Mouse (Mus musculus): ENCODE data around the gene Fkbp8. TPM values are rescaled to one million over a fixed set of nuclear protein-coding genes. Genes with fewer than 3 reads are reported as not detected.

The Fkbp8 gene
- polyA plus RNA-seq, 1 experiment from 2014 or later = 300 TPM

DNA sequence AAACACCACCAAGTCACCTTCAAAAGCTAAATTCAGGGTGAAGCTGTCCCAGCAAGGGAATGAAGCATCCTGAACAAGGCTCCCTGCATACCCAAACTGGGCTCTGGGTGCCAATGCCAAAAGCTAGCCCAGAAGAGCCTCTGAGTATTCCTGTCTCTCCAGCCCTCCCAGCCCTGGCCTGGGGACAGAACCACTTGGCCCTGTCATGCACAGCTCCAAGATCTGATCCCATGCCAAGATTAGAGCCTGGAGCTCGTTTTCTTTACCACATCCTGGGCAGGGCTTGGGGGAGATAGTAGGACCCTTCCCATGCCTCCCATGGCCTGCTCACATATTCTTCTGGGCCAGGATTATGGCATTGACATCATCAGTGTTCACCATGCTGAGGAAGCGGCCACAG is 7.9 kb upstream of the Fkbp8 start:
- H3K36me3 ChIP-seq (ENCODE audit: control insufficient read depth, insufficient read depth, low read length) = peaks cover 13% of the 10 kb centered on the region

GRCm38 (mm10) chr8:70522592-70523403 is 4.7 kb upstream of the Fkbp8 start:
- peaks cover 6% of the 10 kb centered on the region; the same call in 1 of the 2 replicates for H3K36me3 ChIP-seq (ENCODE audit: control insufficient read depth, insufficient read depth, low read length)
- H3K4me2 ChIP-seq (ENCODE audit: low read depth, low read length) = peak overlapping the region; percentile 72
- H3K9me3 ChIP-seq (ENCODE audit: control insufficient read depth, low read length) = no peaks in the 10 kb centered on the region
- peak; percentile 88 for ATAC-seq (ENCODE audit: low read depth)
- peak overlapping the region; percentile 91 for H3K27ac ChIP-seq (ENCODE audit: low read length)
- H3K27me3 ChIP-seq (ENCODE audit: control insufficient read depth, insufficient read depth, low read depth, low read length) = no peaks in the 10 kb centered on the region
- H3K9ac ChIP-seq (ENCODE audit: low read length) = peak overlapping the region; percentile 71
- H3K4me1 ChIP-seq (replicated peaks; ENCODE audit: control insufficient read depth, insufficient read depth, low read length) = peaks cover 11% of the 10 kb centered on the region
- peak overlapping the region; percentile 59 for H3K4me3 ChIP-seq (ENCODE audit: low read length)
- under 1% methylated on average over 46 of the region's 51 CpGs for whole genome bisulfite sequencing

More for the DNA sequence above, 7.9 kb upstream of the Fkbp8 start:
- WGBS = 57% methylated on average over 2 of the region's 2 CpGs
- no peak overlapping the region for H3K4me2 ChIP-seq (ENCODE audit: low read depth, low read length)
- no peak overlapping the region for H3K9ac ChIP-seq (ENCODE audit: low read length)
- H3K4me3 ChIP-seq (ENCODE audit: low read length) = no peak overlapping the region
- H3K27ac ChIP-seq (ENCODE audit: low read length) = no peak overlapping the region
- H3K9me3 ChIP-seq (ENCODE audit: control insufficient read depth, low read length) = no peaks in the 10 kb centered on the region
- no peak for ATAC-seq (ENCODE audit: low read depth)
- peaks cover 6% of the 10 kb centered on the region for H3K4me1 ChIP-seq (replicated peaks; ENCODE audit: control insufficient read depth, insufficient read depth, low read length)
- H3K27me3 ChIP-seq (ENCODE audit: control insufficient read depth, insufficient read depth, low read depth, low read length) = no peaks in the 10 kb centered on the region

GRCm38 (mm10) chr8:70527111-70527511 is 413 bp upstream of the Fkbp8 start:
- H3K27ac ChIP-seq (ENCODE audit: low read length) = peak overlapping the region; percentile 69
- H3K36me3 ChIP-seq (ENCODE audit: control insufficient read depth, insufficient read depth, low read length) = peaks cover 20% of the 10 kb centered on the region
- no peak for ATAC-seq (ENCODE audit: low read depth)
- no peaks in the 10 kb centered on the region for H3K27me3 ChIP-seq (ENCODE audit: control insufficient read depth, insufficient read depth, low read depth, low read length)
- no peaks in the 10 kb centered on the region for H3K9me3 ChIP-seq (ENCODE audit: control insufficient read depth, low read length)
- H3K4me1 ChIP-seq (replicated peaks; ENCODE audit: control insufficient read depth, insufficient read depth, low read length) = peaks cover 16% of the 10 kb centered on the region
- WGBS = 2% methylated on average over 8 of the region's 8 CpGs
- H3K9ac ChIP-seq (ENCODE audit: low read length) = peak overlapping the region; percentile 97
- peak overlapping the region; percentile 93 for H3K4me3 ChIP-seq (ENCODE audit: low read length)
- peak overlapping the region; percentile 58 for H3K4me2 ChIP-seq (ENCODE audit: low read depth, low read length)

DNA sequence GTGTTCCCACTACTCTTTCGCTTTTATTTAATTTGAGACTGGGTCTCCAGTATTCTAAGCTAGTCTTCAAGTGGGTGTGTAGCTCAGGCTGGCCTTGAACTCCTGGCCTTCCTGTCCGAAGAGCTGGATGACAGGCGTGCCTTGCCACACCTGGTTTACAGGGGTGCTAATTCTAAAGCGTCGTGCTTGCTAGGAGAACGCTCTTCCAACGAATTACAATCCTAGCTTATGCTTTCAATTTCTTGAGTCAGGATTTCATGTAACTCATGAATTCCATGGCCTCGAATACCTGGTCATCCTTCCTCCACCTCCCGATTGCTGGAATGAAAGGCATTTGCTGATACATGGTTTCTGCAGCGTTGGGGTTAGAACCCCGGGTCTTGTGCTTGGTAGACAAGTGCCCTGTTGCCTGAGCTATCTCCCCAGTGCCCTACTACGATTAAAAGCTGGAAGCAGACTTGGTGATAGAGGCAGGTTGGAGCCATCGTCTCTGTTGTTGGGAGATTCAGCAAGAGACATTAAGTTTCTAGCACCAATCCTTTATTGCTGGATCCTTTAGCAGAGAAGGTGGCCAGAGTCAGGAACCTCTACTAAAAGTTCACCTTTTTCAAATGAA is 766 bp downstream of the Fkbp8 start:
- 21% methylated on average over 13 of the region's 13 CpGs for WGBS
- H3K27me3 ChIP-seq (ENCODE audit: control insufficient read depth, insufficient read depth, low read depth, low read length) = no peaks in the 10 kb centered on the region

DNA sequence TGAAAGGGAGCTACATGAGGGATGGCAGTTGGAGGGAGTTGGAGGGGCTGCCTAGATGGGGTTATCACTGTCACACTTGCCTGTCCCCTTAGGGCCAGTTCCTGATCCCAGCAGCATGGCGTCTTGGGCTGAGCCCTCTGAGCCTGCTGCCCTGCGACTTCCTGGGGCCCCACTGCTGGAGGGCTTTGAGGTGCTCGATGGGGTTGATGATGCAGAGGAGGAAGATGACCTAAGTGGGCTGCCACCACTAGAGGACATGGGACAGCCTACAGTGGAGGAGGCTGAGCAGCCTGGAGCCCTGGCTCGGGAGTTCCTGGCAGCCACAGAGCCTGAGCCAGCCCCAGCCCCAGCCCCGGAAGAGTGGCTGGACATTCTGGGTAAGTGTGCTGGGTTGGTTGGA is 1.8 kb downstream of the Fkbp8 start:
- 67% methylated on average over 5 of the region's 5 CpGs for WGBS

More for the DNA sequence above, 766 bp downstream of the Fkbp8 start:
- Histone ChIP-seq H3K27ac (ENCODE audit: low read length) (peak overlapping the region; percentile 74), H3K36me3 (ENCODE audit: control insufficient read depth, insufficient read depth, low read length) (peaks cover 26% of the 10 kb centered on the region), H3K4me1 (replicated peaks; ENCODE audit: control insufficient read depth, insufficient read depth, low read length) (peaks cover 13% of the 10 kb centered on the region), H3K4me3 (ENCODE audit: low read length) (peak overlapping the region; percentile 93), H3K9me3 (ENCODE audit: control insufficient read depth, low read length) (no peaks in the 10 kb centered on the region), H3K9ac (ENCODE audit: low read length) (peak overlapping the region; percentile 97), H3K4me2 (ENCODE audit: low read depth, low read length) (peak overlapping the region; percentile 89)
- ATAC-seq (ENCODE audit: low read depth) = no peak

GRCm38 (mm10) chr8:70529741-70530161 is 2.2 kb downstream of the Fkbp8 start:
- no peak overlapping the region for H3K4me2 ChIP-seq (ENCODE audit: low read depth, low read length)
- H3K4me3 ChIP-seq (ENCODE audit: low read length) = no peak overlapping the region
- no peaks in the 10 kb centered on the region for H3K9me3 ChIP-seq (ENCODE audit: control insufficient read depth, low read length)
- H3K4me1 ChIP-seq (replicated peaks; ENCODE audit: control insufficient read depth, insufficient read depth, low read length) = peaks cover 13% of the 10 kb centered on the region
- H3K9ac ChIP-seq (ENCODE audit: low read length) = no peak overlapping the region
- H3K36me3 ChIP-seq (ENCODE audit: control insufficient read depth, insufficient read depth, low read length) = peaks cover 30% of the 10 kb centered on the region
- H3K27ac ChIP-seq (ENCODE audit: low read length) = no peak overlapping the region
- 92% methylated on average over 3 of the region's 3 CpGs for WGBS
- ATAC-seq (ENCODE audit: low read depth) = no peak
- no peaks in the 10 kb centered on the region for H3K27me3 ChIP-seq (ENCODE audit: control insufficient read depth, insufficient read depth, low read depth, low read length)

More for the DNA sequence above, 1.8 kb downstream of the Fkbp8 start:
- H3K4me1 ChIP-seq (replicated peaks; ENCODE audit: control insufficient read depth, insufficient read depth, low read length) = peaks cover 13% of the 10 kb centered on the region
- no peaks in the 10 kb centered on the region for H3K9me3 ChIP-seq (ENCODE audit: control insufficient read depth, low read length)
- ATAC-seq (ENCODE audit: low read depth) = no peak
- peaks cover 28% of the 10 kb centered on the region for H3K36me3 ChIP-seq (ENCODE audit: control insufficient read depth, insufficient read depth, low read length)
- no peak overlapping the region for H3K4me2 ChIP-seq (ENCODE audit: low read depth, low read length)
- no peak overlapping the region for H3K4me3 ChIP-seq (ENCODE audit: low read length)
- no peak overlapping the region for H3K9ac ChIP-seq (ENCODE audit: low read length)
- H3K27me3 ChIP-seq (ENCODE audit: control insufficient read depth, insufficient read depth, low read depth, low read length) = no peaks in the 10 kb centered on the region
- H3K27ac ChIP-seq (ENCODE audit: low read length) = no peak overlapping the region

- WGBS = 94% methylated on average over 2 of the region's 2 CpGs
- Histone ChIP-seq H3K36me3 (ENCODE audit: control insufficient read depth, insufficient read depth, low read length) (peaks cover 33% of the 10 kb centered on the region), H3K27ac (ENCODE audit: low read length) (no peak overlapping the region), H3K4me2 (ENCODE audit: low read depth, low read length) (no peak overlapping the region), H3K27me3 (ENCODE audit: control insufficient read depth, insufficient read depth, low read depth, low read length) (no peaks in the 10 kb centered on the region), H3K4me3 (ENCODE audit: low read length) (no peak overlapping the region), H3K9ac (ENCODE audit: low read length) (no peak overlapping the region), H3K4me1 (replicated peaks; ENCODE audit: control insufficient read depth, insufficient read depth, low read length) (peaks cover 13% of the 10 kb centered on the region), H3K9me3 (ENCODE audit: control insufficient read depth, low read length) (no peaks in the 10 kb centered on the region)
- ATAC-seq (ENCODE audit: low read depth) = no peak
Measured at GRCm38 (mm10) chr8:70530314-70530713, 2.8 kb downstream of the Fkbp8 start.

- peaks cover 42% of the 10 kb centered on the region for H3K36me3 ChIP-seq (ENCODE audit: control insufficient read depth, insufficient read depth, low read length)
- no peak overlapping the region for H3K4me3 ChIP-seq (ENCODE audit: low read length)
- no peak for ATAC-seq (ENCODE audit: low read depth)
- no peaks in the 10 kb centered on the region for H3K27me3 ChIP-seq (ENCODE audit: control insufficient read depth, insufficient read depth, low read depth, low read length)
- 89% methylated on average over 12 of the region's 12 CpGs for WGBS
- no peak overlapping the region for H3K27ac ChIP-seq (ENCODE audit: low read length)
- no peak overlapping the region for H3K4me2 ChIP-seq (ENCODE audit: low read depth, low read length)
- H3K9ac ChIP-seq (ENCODE audit: low read length) = no peak overlapping the region
- 0 out of 2 replicates have a peak, but pooled peaks cover 2% of the 10 kb centered on the region for H3K4me1 ChIP-seq (replicated peaks; ENCODE audit: control insufficient read depth, insufficient read depth, low read length)
- H3K9me3 ChIP-seq (ENCODE audit: control insufficient read depth, low read length) = no peaks in the 10 kb centered on the region
Measured at GRCm38 (mm10) chr8:70534281-70534680, 6.8 kb downstream of the Fkbp8 start.

GRCm38 (mm10) chr8:70535221-70535620 is 7.7 kb downstream of the Fkbp8 start:
- H3K27ac ChIP-seq (ENCODE audit: low read length) = no peak overlapping the region
- ATAC-seq (ENCODE audit: low read depth) = no peak
- H3K27me3 ChIP-seq (ENCODE audit: control insufficient read depth, insufficient read depth, low read depth, low read length) = no peaks in the 10 kb centered on the region
- no peak overlapping the region for H3K4me3 ChIP-seq (ENCODE audit: low read length)
- H3K4me2 ChIP-seq (ENCODE audit: low read depth, low read length) = no peak overlapping the region
- H3K36me3 ChIP-seq (ENCODE audit: control insufficient read depth, insufficient read depth, low read length) = peaks cover 37% of the 10 kb centered on the region
- peaks cover under 1% of the 10 kb centered on the region for H3K4me1 ChIP-seq (replicated peaks; ENCODE audit: control insufficient read depth, insufficient read depth, low read length)
- no peak overlapping the region for H3K9ac ChIP-seq (ENCODE audit: low read length)
- 70% methylated on average over 3 of the region's 3 CpGs for WGBS
- H3K9me3 ChIP-seq (ENCODE audit: control insufficient read depth, low read length) = no peaks in the 10 kb centered on the region

Measured in lung, embryonic 16.5 days (tissue).